Mouse (Mus musculus) 3T3-L1 (cell line): ENCODE measurements around the gene Sspo.

Source experiments
- DNase-seq: peaks from one replicate; pipeline ENCODE4 v3.0.0-alpha.2; 2015; ENCODE audit warnings: low read depth, low spot score

Gene Sspo

DNA sequence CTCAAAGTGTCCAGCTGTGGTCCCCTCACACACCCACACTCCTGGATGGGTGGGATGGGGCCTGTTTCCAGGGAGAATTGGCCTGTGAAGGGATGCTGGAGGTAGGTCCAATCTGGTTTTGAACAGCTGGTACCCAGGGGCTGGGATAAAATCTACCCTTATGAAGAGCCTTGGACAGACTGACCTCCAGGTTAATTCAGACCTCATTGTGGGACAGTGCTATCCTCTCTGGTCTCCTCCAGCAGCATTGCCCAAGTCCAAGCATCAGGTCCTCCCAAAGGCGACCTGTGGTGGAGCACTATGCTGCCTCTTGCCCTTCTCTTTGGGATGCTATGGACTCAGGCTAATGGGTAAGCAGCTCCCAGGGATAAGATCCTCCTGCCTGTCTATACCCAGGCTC, at the start of gene Sspo:
TSS of gene Sspo (plus strand) at position 301 of the 400 bp plus-strand sequence.
- DNase-seq, result no peak

DNA sequence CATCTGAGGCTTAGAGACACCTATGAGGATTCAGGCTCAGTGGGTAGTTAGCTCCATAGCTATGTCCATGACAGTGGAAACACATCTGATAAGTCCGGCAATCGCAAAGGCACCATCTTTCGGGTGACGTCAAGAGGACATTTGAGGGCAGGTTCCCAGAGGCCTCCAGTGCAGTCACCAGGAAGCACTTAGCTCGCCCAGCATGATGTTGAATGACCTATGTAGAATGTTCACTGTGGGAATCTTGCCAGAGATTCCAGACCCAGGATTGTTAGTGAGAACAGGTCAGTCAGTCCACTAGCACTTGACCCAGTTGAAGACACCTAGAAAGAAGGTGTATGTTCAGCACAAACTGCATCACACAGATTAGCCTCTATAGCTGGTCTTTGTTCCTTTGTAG, 48.1 kb upstream of the Sspo start:
- no peak for DNase-seq

GRCm38 (mm10) chr6:48404071-48404470, 44.0 kb upstream of the Sspo start:
- DNase-seq, result no peak

GRCm38 (mm10) chr6:48409726-48410343, 38.2 kb upstream of the Sspo start:
- no peak for DNase-seq

DNA sequence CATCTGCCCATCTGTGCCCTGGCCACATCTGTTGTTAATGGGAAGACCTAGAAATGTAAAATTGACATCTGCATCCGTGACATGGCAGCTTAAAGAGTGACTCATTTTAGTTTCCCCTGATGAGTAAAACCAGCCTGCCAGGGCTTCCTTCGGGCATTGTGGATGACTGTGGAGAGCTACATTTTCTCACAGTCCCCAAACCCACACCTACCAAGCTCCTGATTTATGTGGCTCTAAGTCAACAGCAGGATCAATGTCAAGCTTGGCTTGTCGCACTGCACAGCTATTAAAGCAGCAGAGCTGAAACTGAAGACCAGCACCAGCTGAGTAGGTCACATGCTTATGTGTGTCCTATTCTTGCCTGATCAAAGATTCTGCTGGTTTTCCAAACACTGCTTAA, 37.5 kb upstream of the Sspo start:
- peak; percentile 75 for DNase-seq

DNA sequence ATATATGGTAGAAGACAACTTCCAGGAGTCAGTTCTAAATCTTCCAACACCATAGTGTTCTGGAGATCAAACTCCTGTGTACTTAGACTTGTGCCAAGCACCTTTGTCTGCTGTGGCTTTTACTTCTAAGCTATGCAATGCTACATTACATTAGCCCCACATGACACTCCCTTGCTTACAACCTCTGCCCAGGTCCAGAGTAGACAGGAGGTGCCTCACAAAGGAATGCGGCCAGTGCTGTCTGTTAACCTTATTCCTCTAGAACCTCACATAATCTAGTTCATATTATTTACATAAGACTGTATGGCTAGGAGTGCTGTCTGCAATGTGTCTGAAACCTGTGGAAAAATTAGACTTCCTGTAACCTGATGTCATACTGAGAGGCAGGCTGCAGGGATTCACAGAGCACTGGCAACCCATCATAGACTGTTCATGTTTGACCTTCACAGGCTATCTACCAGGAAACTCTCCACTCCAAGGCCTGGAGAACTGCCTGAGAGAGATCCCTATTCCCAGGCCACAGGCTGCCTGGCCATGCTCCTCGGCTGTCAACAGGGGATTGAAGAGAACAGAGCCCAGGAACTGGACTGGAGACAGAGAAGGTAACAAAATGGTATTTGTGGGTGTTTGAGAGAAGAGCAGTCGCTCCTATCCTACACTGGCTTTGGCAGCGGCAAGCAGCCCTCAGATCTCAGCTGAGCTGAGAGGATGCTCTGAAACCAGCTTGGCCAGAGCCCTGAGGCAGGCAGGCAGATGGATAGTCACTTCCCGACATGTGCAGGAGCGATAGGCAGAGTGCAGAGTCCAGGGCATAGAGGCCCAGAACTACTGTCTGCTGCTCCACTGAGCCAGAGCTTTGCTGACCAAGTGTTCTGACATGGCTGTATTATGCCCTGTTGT, 36.6 kb upstream of the Sspo start:
- DNase-seq, result no peak

- DNase-seq, result no peak
Measured at GRCm38 (mm10) chr6:48412147-48412546, 35.9 kb upstream of the Sspo start.

DNA sequence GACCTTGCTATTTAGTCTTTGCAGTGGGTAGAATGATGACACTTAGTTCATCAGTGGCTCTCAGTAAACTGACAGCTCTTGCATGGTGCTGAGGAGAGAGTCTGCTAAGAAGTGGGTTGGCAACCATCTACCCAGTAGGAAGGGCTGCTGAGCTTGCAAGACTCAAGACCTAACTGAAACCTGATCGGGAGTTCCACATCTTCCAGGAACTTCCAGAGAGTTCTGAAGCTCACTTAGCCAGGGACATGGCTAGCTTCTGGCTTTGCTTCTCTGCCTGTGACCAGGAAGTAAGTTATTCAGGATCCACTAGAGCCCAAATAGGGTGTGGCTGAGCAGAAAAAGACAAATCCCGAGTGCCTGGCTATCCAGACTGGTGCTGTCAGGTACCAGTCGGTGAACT, 35.4 kb upstream of the Sspo start:
- no peak for DNase-seq

- no peak for DNase-seq
Measured at GRCm38 (mm10) chr6:48413081-48413480, 34.9 kb upstream of the Sspo start.

DNA sequence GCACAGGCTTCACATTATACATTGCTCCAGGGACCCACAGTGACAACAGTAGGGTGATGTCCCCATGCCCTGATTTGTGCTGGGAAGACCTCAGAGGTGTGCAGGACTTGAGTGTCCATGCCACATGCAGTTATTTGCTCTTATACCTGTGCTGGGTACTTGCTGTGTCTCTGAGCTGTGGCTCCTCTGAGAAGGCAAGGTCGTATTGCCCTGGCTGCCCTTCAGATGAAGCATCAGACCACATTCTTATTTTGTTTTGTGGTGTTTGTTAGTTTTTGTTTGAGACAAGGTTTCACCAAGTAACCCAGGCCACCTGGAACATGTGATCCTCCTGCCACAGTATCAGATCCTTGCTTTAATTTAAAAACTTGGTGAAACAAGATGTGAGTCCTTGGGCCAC, 33.1 kb upstream of the Sspo start:
- no peak for DNase-seq

GRCm38 (mm10) chr6:48415636-48416035, 32.4 kb upstream of the Sspo start:
- DNase-seq, result no peak

GRCm38 (mm10) chr6:48416486-48416885, 31.5 kb upstream of the Sspo start:
- DNase-seq, result no peak

GRCm38 (mm10) chr6:48420647-48421046, 27.4 kb upstream of the Sspo start:
- DNase-seq, result no peak

DNA sequence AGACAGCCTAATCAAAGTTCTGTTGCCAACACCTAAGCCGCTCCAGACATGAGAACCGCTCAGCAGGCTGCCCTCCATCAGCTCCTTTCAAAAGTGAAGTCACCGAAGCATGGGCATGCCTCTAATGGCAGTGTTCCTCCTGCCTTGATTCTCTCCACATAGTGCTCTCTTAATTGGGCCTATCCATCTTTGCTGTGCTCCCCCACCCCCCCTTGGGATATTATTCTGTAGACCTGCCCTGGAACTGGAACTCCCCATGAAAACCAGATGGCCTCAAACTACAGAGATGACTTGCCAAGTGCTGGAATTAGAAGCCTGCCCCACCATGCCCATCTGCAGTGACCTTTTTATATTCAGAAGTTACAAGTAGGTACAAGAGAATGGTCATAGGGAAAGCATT, 24.7 kb upstream of the Sspo start:
- DNase-seq, result no peak

DNA sequence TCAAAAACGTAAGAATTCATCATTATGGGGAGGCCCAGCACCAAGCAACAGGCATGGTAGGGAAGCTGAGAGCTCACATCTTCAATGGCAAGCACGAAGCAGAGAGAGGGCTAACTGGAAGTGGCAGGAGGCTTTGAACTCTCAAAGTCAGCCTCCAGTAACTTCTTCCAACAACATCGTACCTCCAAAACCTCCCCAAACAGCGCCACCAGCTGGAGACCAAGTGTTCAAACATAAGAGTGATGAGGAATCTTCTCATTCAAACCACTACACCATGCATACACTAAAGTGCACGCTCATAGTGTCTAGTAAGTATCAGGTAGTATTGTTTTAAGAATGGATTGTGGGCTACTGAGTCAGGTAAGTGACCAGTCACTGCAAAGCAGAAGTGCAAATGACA, 24.0 kb upstream of the Sspo start:
- DNase-seq, result no peak

- peak; percentile 69 for DNase-seq
Measured at GRCm38 (mm10) chr6:48426956-48427355, 21.1 kb upstream of the Sspo start.

- DNase-seq, result no peak
Measured at GRCm38 (mm10) chr6:48428769-48429557, 19.1 kb upstream of the Sspo start.

GRCm38 (mm10) chr6:48430748-48431147, 17.3 kb upstream of the Sspo start:
- DNase-seq, result no peak

DNA sequence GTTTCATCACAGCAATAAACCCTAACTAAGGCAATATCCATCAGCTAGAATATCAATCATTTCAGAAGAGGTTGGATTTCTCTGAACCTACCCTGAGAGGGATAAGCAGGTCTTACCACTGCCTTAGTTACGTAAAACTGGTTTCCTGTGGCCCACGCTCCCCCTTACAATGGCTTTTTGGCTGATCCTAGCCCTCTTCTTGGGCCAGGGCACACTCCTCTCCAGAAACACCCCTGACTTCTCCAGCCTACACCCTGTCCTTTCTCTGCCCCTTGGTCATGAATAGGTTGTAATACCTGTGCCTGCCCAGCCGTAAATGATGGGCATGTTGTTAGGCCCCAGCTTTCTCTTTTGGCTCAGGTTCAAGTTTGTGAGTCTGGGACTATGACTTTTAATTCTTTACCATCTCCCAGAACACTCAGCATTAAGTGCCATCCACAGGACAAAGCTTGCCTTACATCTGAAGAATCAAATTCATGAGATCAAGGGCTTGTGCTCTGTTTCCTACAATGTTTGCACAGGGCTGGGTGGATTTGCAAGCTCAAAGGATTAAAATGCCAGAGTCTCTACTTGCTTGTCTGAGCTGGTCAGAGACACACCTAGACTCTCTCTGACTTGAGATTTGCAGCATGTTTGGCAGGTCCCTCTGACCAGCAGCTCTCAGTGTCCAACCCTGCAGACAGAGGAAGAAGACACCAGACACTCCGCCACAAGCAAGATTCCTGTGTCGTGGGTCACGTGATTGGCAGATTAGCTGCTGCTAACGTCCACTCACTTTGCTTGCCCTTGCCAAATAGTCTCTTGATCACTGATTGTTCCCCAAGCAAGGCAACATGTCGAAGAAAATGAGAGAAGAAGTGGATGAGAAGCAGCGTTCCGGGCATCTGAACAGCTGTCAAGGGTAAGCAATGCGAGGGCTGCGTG, 14.9 kb upstream of the Sspo start:
- no peak for DNase-seq

- no peak for DNase-seq
Measured at GRCm38 (mm10) chr6:48434651-48435050, 13.4 kb upstream of the Sspo start.

GRCm38 (mm10) chr6:48435111-48435510, 12.9 kb upstream of the Sspo start:
- DNase-seq, result no peak
